Mouse (Mus musculus) ovary, postnatal 14 days (tissue): ENCODE results near the gene Hoga1.
"Not testable (repeated sequence)": the region's sequence is repeated elsewhere in the genome, so short reads cannot be mapped to it uniquely, and the experiment has no call there.

Experiments
- DNase-seq: peaks from one replicate; pipeline ENCODE4 v3.0.0; 2022; ENCODE audit warnings: low spot score

Hoga1 gene

DNA sequence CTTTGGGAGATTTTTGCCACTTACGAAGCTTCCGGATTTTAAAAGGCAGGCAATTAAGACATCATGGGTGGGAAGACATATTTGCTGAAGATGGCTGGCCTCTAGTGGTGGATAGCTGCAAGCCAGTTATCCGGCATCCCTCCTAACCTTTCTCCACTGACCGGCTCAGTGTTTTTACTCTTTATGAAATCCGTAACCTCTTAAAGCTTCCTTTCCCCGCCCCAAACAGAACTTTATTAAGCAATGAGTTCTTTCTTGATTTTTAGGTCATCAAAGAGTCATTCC lies 23.8 kb downstream of the Hoga1 start:
- DNase-seq, result no peak

DNA sequence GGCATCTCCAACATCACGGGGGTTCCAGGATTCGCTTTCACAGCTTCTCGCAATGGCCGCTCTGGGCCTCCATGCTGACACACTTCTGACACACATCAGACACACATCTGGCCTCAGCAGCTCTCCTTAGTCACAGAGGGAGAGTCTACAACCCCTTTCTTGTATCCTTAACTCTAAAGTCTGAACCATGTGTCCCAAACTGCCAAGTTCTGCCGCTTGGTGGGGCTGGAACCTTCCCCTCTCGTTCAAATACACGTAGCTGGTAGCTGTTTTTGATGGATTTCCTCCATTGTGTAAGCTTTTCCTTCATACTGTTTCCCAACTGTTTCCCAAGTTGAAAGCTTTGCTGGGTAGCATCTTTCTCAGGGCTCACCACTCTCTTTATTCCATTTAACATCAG lies 25.8 kb downstream of the Hoga1 start:
- no peak for DNase-seq

DNA sequence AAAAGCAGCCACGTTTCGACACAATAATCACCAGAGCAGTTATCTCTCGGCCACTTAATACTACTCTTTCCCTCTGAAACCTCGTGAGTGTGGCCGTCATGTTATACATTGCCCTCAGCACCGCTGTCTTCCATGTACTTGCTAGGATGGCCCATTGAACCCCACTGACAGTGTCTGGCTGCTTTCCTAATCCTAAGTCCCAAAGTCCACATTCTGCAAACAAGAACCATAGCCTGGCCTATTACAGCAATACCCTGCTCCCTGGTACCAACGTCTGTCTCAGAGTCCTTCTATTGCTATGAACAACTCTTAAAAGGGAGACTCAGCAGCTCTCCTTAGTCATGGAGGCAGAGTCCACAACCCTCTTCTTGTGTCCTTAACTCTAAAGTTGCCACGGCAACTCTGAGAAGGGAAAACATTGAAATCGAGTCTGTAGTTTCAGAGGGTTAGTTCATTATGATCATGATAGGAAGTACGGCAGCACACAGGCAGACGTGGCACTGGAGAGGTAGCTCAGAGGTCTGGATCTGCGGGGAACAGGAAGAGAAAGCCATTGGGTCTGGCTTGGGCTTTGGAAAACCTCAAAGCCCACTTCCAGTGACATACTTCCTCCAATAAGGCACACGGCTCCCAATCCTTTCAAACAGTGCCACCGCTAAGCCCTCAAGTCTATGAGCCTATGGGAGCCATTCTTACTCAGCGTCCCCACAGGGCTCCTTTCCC lies 26.6 kb downstream of the Hoga1 start:
- no peak for DNase-seq

DNA sequence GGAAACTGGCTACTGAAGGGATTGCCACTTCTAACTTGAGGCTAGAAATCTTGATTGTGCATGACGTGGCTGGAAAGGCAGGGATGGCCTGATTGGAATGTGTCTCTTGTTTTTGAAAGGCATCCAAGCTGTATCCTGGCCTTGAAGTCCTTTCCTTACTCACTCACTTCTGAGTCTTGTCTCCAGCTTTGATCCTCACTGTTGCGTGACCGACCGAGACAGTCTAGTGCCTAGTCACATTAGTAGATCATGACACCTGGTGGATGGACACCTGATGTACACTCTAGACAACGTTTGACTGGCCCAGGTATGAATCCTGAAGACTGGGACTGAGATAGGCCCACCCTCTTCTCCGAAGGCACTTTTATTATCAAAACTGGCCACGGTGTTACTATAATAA lies 27.4 kb downstream of the Hoga1 start:
- no peak for DNase-seq

DNA sequence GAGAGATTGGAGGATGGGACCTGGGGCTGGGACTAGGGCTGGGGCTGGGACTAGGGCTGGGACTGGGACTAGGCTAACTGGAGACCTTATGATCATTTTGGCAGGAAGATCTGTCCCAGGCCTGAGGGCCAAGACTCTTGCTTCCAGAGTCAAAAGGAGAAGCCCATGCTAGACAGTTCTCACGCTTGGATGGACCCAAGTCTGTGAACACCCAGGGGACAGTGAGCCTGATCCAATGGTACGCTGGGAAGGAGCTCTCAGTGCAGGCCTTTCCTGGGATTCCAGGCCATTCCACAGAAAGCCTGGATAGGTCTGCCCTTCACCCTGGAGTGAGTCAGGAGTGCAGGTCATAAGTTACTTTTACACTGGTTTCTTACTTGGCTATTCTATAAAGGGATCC lies 29.6 kb downstream of the Hoga1 start:
- DNase-seq, result no peak

DNA sequence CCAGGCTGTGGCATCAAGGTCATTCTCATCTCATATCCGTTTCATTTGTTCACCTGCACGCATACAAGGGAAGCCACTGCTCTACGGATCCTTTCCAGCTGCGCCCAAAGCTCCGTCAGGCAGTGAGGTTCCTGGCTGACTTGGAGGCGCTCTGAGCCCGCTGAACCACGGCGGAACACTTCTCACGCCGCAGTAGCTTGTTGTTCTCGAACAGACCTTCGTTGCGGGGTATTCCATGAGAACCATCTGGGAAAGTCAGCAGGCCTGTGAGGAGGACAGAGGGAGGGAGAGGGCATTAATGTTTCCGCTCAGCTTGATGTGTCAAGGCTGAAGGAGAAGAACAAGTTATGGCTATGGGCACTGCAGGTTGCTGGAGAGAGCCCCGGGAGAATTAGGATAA lies 30.6 kb downstream of the Hoga1 start:
- DNase-seq, result no peak

DNA sequence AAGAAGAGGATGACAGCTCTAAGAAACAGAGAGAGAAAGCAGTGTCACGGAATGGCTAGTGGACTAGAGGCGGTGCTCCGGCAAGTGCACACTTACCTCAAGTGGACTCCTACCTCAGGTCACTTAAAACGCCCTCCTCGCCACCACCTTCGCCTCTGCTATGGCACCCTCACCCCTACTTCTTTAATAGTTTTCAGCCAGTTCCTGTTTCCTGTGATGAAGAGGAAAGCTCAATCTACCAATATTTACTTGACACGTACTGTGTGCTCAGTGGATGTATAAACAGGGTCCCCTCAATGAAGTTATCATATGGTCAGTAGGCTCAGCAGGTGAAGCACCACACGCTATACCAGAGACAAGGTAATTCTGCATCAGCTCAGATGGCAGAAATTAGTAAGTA lies 33.2 kb downstream of the Hoga1 start:
- DNase-seq, result no peak

DNA sequence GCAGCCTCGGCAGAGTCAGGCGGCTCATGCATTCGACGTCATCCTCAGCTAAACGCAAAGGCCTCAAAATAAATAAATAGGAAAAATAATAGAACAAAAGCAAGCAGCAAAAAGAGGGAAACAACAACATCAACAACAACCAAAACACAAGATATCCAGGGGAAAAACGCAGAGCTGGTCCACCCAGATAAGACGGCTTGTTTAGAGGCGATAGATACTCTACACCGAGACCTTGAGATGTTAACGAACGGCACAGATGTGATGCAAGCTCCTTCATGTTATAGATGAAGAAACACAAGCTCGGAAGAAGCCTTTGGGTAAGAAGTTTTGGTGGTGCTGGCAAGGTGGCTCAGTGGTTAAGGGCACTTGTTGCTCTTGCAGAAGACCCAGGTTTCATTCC lies 33.6 kb downstream of the Hoga1 start:
- no peak for DNase-seq

DNA sequence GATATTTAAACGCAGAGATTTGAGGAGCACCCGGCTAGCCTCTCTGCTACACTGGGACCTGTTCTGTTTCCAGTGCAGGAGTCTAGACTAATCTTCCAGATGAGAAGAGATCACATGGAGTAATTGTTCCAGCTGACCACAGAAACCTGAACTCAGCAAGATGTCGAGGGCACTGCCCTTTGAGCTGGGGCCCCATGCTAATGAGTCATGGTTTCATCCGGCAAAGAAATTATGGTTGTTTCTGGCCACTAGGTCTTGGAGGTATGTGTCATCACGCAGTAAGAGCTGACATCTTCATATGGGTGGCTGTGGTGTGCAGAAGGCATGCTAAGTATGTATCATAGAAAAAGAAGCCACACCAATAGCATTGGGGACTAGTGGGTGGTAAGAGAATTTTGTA lies 34.5 kb downstream of the Hoga1 start:
- no peak for DNase-seq

DNA sequence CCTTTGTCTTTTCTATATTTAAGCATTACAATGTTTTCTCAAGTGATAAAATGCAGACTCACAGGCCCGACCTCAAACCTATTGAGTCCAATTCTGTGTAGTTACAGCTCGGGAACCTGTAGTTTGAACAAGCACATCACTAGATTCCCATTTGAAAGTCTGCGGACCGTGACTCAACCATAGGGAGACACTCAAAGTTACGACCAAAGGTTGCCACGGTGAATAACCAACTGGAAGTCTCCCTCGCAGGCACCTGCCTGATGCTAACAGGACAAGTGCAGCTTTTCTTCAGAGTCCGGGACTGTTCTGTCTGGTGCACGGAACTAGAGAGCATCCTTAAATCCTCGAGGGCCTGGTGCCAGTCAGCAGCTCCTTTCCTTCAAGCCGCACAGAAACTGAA lies 35.1 kb downstream of the Hoga1 start:
- no peak for DNase-seq

DNA sequence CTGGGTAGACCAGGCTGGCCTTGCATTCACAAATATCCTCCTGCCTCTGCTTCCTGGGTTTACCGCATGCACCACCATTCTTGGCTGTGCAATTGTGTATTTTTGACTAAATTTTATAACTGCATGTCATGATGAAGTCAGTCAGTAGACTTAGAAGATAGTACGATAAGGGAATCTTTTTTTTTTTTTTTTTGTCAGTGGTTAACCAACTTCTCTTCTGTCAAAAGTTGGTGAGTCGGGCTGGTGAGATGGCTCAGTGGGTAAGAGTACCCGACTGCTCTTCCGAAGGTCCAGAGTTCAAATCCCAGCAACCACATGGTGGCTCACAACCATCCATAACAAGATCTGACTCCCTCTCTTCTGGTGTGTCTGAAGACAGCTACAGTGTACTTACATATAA lies 36.2 kb downstream of the Hoga1 start:
- not testable (repeated sequence) for DNase-seq

DNA sequence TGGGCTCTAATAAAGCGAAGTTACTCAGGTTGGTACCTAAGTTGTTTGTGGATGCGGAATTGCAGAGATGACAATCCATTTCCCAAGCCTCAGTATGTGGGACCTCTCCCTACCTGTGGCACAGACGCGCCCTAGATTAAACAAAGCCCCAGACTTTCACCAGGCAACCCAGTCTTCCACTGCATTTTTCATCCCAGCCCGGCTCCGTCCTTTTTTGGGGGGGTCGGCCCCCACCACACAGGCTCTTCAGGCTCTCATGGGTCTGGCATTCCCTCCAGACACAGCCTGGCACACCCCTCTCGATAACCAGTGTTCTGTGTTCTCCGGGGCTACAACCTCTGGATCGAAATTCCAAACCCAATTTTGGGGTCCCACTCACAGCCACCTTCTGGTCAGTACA lies 40.3 kb downstream of the Hoga1 start:
- no peak for DNase-seq

DNA sequence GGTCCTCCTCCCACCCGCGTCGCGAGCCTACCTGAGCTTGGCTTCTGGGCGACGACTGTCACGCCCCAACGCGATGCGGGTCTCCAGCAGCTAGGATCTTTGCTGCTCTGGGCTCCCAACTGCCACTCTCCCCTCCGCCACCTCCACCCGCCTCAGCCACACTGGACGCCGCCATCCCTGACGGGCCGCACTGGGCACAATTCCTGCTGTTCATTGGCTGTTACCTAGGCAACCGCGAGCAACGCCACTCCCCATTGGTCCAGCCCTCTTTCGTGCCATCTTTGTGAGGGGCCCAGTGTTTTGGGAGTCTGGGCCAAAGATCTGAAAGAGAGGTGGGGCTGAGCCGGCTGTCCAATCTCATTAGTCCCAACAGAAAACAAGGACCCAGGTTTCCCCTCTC lies 40.8 kb downstream of the Hoga1 start, which contains the start of gene Morn4:
Morn4 (minus strand) TSS at position 192 of the 400 bp plus-strand sequence.
- DNase-seq, result peak; percentile 83

DNA sequence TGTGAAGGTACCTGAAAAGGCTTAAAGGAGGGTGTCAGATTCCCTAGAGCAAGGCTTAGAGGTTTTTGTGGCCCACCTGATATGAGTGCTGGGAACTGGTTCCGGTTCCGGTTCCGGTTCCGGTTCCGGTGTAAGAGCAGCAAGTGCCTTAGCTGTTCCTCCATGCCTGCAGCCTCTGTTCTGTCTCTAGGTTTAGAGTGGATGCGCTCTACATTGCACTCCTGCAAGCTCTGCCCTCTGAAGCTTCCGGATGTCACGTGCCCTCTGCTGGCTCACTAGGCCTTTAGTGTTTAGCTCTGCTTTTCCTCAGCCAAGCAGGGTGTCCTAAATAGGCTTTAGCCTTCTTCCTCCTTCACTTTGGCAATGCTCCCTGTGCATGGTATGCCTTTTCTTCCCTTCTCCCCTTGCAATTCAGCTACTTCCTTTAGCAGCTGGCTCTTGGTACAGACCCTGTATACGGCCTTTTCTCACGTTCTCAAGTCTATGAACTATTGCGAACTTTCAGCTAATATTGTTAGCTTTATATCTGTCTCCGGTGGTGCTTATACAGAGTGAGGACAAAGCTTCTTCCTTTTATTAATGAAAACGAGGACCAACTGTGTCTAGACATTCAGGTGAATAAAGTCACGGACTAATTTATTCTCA lies 43.8 kb downstream of the Hoga1 start:
- DNase-seq, result peak; percentile 21

DNA sequence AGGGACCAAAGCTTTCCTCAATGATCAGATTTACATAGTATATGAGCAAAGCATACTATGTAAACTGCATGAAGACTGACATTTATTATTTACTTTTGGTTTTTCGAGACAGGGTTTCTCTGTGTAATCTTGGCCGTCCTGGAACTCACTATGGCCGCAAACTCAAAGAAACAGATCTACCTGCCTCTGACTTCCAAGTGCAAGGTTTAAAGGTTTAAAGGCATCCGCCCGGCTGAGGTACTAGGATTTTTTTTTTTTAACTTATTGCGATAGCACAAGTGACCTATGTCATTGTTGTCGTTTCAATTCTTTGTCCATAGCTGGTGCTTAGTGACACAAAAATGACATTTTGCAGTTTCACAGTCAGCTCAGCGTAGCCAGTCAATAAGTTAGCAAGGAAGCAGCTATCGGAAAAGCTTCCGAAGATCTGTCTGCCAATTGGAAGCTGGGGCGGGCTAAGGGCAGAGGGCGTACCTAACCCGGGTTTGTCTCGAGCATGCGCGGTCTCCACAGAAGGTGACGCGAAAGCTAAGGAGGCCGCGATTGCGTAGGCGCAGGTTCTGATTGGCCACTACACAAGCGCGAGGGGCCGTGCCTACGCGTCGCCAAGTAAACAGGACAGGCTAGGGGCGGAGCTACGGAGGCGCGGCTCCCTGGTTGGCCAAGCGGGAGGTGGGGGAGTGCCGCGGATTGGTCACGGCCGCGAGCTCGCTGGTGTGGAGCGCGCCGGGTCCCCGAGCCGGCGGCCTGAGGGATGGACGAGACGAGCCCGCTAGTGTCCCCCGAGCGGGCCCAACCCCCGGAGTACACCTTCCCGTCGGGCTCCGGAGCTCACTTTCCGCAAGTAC lies 44.6 kb downstream of the Hoga1 start, which contains the start of gene Pi4k2a:
Pi4k2a (plus strand) TSS at position 723 of the 848 bp plus-strand sequence.
- peak; percentile 94 for DNase-seq

DNA sequence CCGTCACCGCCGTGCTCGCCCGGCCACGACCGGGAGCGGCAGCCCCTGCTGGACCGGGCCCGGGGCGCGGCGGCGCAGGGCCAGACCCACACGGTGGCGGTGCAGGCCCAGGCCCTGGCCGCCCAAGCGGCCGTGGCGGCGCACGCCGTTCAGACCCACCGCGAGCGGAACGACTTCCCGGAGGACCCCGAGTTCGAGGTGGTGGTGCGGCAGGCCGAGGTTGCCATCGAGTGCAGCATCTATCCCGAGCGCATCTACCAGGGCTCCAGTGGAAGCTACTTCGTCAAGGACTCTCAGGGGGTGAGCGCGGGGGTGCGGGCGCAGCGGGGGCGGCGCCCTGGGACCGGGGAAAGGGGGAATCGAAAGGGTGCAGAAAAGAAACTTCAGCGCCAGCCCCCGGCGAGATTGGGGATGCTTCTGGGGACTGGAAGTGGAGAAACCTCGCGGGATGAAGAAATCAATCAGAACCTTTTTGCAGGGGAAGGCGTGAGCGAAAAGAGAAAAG lies 45.3 kb downstream of the Hoga1 start:
- no peak for DNase-seq

DNA sequence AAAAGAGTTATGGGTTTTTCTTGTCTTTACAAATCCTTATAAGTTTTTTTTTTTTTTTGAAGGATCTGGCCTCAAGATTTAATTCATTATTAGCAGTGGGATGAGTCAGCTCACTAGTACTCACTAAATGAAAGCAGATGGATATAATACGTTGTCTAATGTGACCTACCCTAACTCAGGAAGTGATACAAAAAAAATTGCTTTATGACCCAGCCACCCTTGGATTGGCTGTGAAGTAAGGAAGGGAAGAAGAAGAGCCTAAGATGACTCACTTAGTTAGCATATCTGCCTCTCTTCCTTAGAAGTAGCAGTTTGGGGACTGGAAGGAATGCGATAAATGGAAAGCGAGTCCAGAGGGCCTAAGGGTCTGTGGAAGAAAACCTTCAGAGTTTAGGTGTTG lies 54.0 kb downstream of the Hoga1 start:
- no peak for DNase-seq

DNA sequence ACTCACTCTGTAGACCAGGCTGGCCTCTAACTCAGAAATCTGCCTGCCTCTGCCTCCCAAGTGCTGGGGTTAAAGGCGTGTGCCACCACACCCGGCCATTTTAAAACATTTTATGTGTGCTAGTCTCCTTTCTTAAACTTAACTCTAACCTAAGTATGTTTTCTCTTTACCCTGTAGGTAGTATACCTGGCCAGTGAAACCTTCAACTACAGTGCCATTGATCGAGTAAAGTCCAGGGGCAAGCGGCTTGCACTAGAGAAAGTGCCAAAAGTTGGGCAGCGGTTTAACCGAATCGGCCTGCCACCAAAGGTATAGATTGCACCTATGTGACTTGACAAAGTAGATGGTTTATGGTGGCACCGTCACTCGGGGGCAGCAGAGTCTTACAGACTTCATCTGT lies 59.3 kb downstream of the Hoga1 start:
- no peak for DNase-seq

DNA sequence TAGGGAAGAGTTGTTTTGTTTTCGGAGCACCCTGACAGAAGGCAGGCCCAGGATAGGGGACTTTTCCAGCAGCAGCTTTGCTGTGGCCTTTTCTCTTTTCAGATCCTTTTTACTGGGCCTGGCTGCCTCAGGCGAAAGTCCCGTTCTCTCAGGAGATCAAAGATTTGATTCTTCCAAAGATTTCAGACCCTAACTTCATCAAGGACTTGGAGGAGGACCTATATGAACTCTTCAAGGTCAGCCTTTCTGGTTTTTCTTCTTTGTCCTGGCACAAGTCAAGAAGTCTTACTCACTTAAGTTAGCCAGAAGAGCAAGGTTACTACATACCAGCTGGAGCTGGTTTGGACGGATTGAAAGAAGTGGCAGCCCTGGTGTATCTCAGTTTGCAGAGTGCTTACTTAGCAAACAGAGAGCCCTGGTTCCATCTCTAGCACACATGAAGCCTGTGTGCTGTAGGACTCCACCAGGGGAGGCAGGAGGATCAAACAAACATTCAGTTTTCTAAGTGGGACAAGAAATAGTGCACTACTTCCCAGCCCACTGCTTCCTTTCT lies 70.4 kb downstream of the Hoga1 start:
- DNase-seq, result no peak

DNA sequence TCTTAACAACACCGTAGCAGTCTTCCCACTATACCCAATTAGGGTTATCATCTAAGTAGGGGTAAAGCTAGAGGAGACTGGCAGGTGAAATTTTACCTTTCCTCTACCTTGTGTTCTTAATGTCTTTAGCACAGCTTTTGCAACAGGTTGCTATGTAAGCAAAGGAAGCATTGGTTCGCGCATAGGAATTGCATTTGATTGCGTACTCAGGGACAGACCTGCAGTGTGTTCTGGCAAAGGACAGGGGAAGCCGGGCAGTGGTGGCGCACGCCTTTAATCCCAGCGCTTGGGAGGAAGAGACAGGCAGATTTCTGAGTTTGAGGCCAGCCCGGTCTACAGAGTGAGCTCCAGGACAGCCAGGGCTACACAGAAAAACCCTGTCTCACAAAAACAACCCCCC lies 72.7 kb downstream of the Hoga1 start:
- DNase-seq, result no peak

DNA sequence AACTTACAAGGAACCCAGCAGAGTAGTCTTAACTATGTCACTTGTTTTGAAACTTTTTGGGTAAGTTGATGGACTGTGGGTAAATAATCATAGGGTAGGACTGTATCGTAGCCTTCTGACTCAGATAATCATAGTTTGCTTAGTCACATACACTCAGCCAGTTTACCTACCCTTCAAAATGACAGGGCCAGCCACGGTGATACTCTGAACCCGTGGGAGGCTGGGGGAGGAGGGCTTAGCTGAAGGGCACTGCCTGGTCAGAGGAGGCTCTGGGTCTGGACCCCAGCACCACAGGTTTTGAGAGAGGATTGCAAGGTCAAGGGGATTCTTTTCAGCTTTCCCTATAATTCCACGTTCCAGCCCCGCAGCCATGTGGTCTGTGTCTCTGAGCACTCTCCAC lies 73.2 kb downstream of the Hoga1 start:
- DNase-seq, result no peak

DNA sequence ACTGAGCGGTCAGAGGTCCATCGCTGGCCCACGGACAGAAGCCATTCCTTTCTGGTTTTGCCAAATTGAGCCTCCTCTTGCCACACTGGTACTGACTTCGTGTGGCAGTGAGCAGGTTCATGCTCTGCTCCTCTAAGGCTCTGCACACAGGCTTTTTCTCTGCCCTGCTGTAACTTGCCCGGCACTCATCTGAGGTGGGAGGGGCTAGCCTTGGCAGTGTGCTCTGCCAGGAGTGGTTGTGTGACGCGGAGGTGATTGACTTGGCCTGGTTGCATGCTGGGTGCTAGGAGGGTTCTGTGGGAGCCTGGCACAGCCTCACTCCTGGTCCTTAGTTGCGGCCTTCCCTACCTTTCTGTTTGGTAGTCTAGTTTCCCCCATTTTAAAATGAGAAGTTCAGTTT lies 75.0 kb downstream of the Hoga1 start:
- DNase-seq, result no peak
